Mouse (Mus musculus) kidney, adult 9 months (tissue): ENCODE results near the gene Git2.

Experiments
- DNase-seq: peaks from one replicate; pipeline ENCODE4 v3.0.0; 2022

Git2 gene

GRCm38 (mm10) chr5:114680676-114681285 is 94.5 kb downstream of the Git2 start:
- no peak for DNase-seq

GRCm38 (mm10) chr5:114679841-114680591 is 95.3 kb downstream of the Git2 start:
- no peak for DNase-seq
